Mouse (Mus musculus) hindbrain, embryonic 16.5 days (tissue): ENCODE data around the gene Gm17509. TPM values are rescaled to one million over a fixed set of nuclear protein-coding genes. Genes with fewer than 3 reads are reported as not detected.

ENCODE experiments used
- ATAC-seq: fragments of 200-750 bp; cut with Nextera tagmentation; 2 replicates; pipeline ENCODE4 v1.8.0; 2017; ENCODE audit warnings: moderate TSS enrichment, moderate library complexity
- H3K27ac ChIP-seq: fragments of 300-500 bp; sonication (generic); 2 replicates; pipeline ENCODE4 v1.5.1; 2014; ENCODE audit warnings: low read depth, mild to moderate bottlenecking, control low read depth, low read length, moderate library complexity
- H3K27me3 ChIP-seq: fragments of 300-500 bp; sonication (generic); replicated peaks from 2 replicates; pipeline ENCODE4 v1.6.1; 2014; ENCODE audit warnings: low read length; ENCODE audit not compliant: control insufficient read depth, insufficient read depth
- H3K36me3 ChIP-seq: fragments of 300-500 bp; sonication (generic); 2 replicates; pipeline ENCODE4 v1.6.1; 2014; ENCODE audit warnings: mild to moderate bottlenecking, low read length, moderate library complexity, mixed read lengths; ENCODE audit not compliant: control insufficient read depth, insufficient read depth
- H3K4me1 ChIP-seq: fragments of 300-500 bp; sonication (generic); 2 replicates; pipeline ENCODE4 v1.6.1; 2014; ENCODE audit warnings: low read depth, low read length; ENCODE audit not compliant: control insufficient read depth, insufficient read depth
- H3K4me2 ChIP-seq: fragments of 300-500 bp; sonication (generic); 2 replicates; pipeline ENCODE4 v1.6.1; 2014; ENCODE audit warnings: mild to moderate bottlenecking, low read length, control low read depth, moderate library complexity
- H3K4me3 ChIP-seq: fragments of 300-500 bp; sonication (generic); 2 replicates; pipeline ENCODE4 v1.5.1; 2014; ENCODE audit warnings: mild to moderate bottlenecking, low read length, control low read depth, moderate library complexity
- H3K9ac ChIP-seq: fragments of 300-500 bp; sonication (generic); 2 replicates; pipeline ENCODE4 v1.6.1; 2014; ENCODE audit warnings: low read depth, mild to moderate bottlenecking, control low read depth, low read length, moderate library complexity
- H3K9me3 ChIP-seq: fragments of 300-500 bp; sonication (generic); 2 replicates; pipeline ENCODE4 v1.6.1; 2014; ENCODE audit warnings: mild to moderate bottlenecking, low read length, moderate library complexity; ENCODE audit not compliant: control insufficient read depth
- WGBS: fragments of 180-500 bp; shearing (Covaris S2); extraction: QIAGEN DNeasy Blood & Tissue Kit; methylation state at CpG from one replicate; pipeline ENCODE4 v1.1.7; 2014; 5-methylcytosine and 5-hydroxymethylcytosine counted together
- polyA plus RNA-seq: library from polyadenylated mRNA; unstranded; fragments of >200 nt; fragmentation: Nextera tagmentation; extraction: Ambion mirVana; gene quantifications from 2 replicates; pipeline ENCODE4 v1.2.1, GENCODE M21; 2015

The Gm17509 gene
- polyA plus RNA-seq, 1 experiment from 2014 or later: 0.50 TPM

DNA sequence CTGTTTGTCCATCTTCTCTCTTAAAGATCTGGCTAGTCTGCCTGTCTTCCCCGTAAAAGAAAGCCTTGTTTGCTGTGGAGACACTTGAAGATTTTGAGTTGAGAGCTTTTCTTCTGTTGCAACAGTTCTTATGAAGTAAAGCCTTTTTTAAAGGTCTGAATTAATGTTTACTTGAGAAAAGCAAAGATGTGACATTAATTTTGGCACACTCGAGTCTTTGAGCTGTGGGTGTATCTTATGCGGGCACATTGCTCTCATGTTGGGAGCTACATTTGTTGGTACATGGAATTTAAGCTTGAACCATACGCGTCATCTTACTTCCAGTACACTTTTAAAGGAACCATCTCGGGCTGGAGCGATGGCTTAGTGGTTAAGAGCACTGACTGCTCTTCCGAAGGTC is 12.9 kb upstream of the Gm17509 start:
- no peak overlapping the region for H3K27ac ChIP-seq
- H3K4me1 ChIP-seq: no peaks in the 10 kb centered on the region
- WGBS: 94% methylated on average over 8 of the region's 8 CpGs
- H3K4me2 ChIP-seq: no peak overlapping the region
- ATAC-seq: no peak
- H3K9me3 ChIP-seq: no peaks in the 10 kb centered on the region
- no peaks in the 10 kb centered on the region for H3K36me3 ChIP-seq
- no peak overlapping the region for H3K4me3 ChIP-seq
- H3K27me3 ChIP-seq: no peaks in the 10 kb centered on the region
- no peak overlapping the region for H3K9ac ChIP-seq

- 69% methylated on average over 6 of the region's 6 CpGs for WGBS
Observed at GRCm38 (mm10) chr13:117230371-117231110, 9.7 kb upstream of the Gm17509 start.

GRCm38 (mm10) chr13:117225561-117225960 is 4.7 kb upstream of the Gm17509 start:
- 82% methylated on average over 6 of the region's 6 CpGs for WGBS
- ATAC-seq: no peak

More at GRCm38 (mm10) chr13:117230371-117231110, 9.7 kb upstream of the Gm17509 start:
- Histone ChIP-seq H3K4me2 (no peak overlapping the region), H3K36me3 (no peaks in the 10 kb centered on the region), H3K4me1 (no peaks in the 10 kb centered on the region), H3K9ac (no peak overlapping the region), H3K4me3 (no peak overlapping the region), H3K9me3 (no peaks in the 10 kb centered on the region), H3K27ac (no peak overlapping the region), H3K27me3 (no peaks in the 10 kb centered on the region)
- ATAC-seq: no peak

GRCm38 (mm10) chr13:117224901-117225300 is 4.0 kb upstream of the Gm17509 start:
- Histone ChIP-seq H3K27ac (no peak overlapping the region), H3K4me2 (no peak overlapping the region), H3K27me3 (no peaks in the 10 kb centered on the region), H3K4me1 (peaks cover 13% of the 10 kb centered on the region), H3K9me3 (no peaks in the 10 kb centered on the region), H3K9ac (no peak overlapping the region), H3K4me3 (no peak overlapping the region), H3K36me3 (no peaks in the 10 kb centered on the region)
- WGBS: 72% methylated on average over 2 of the region's 2 CpGs
- no peak for ATAC-seq

More at GRCm38 (mm10) chr13:117225561-117225960, 4.7 kb upstream of the Gm17509 start:
- Histone ChIP-seq H3K27ac (no peak overlapping the region), H3K9me3 (no peaks in the 10 kb centered on the region), H3K4me1 (peaks cover 8% of the 10 kb centered on the region), H3K4me2 (no peak overlapping the region), H3K27me3 (no peaks in the 10 kb centered on the region), H3K4me3 (no peak overlapping the region), H3K36me3 (no peaks in the 10 kb centered on the region), H3K9ac (no peak overlapping the region)

GRCm38 (mm10) chr13:117223125-117223524 is 2.2 kb upstream of the Gm17509 start:
- no peak overlapping the region for H3K4me2 ChIP-seq
- H3K9me3 ChIP-seq: no peaks in the 10 kb centered on the region
- no peak overlapping the region for H3K9ac ChIP-seq
- WGBS: 57% methylated on average over 5 of the region's 5 CpGs
- H3K4me1 ChIP-seq: peaks cover 15% of the 10 kb centered on the region
- no peak overlapping the region for H3K27ac ChIP-seq
- no peaks in the 10 kb centered on the region for H3K27me3 ChIP-seq
- no peak overlapping the region for H3K4me3 ChIP-seq
- no peaks in the 10 kb centered on the region for H3K36me3 ChIP-seq
- ATAC-seq: no peak

DNA sequence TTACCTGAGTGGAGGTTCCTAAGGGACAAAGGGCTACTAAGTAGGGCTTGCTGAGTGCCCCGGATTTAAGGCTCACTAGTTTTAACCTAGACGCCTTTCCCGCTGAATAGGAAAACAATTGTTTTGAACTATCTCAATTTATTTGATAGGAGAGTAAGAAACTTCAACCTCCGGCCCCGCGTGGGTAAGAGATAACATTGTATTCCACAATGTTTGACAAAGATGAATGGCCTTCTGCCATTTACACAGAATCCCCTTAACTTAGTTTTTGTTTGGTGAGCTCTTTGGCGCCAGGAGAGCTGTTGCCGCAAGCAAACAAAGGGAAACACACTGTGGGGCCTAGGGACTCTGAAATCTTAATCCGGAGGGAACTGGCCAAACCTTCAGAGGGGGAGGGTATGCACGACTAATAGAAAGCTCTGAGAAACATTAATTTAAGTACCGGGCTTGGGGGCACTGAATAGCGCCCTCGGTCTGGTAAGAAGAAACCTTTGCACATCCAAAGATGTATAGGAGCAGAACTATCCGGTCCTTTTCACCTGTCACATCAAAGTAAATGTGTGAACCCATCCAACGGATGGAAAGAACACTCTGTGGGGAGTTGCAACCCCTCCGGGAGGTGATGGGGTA is 889 bp downstream of the Gm17509 start:
- Histone ChIP-seq H3K9ac (peak overlapping the region; percentile 93), H3K9me3 (no peaks in the 10 kb centered on the region), H3K36me3 (no peaks in the 10 kb centered on the region), H3K27ac (peak overlapping the region; percentile 84), H3K4me1 (peaks cover 15% of the 10 kb centered on the region), H3K4me3 (peak overlapping the region; percentile 84), H3K4me2 (peak overlapping the region; percentile 83), H3K27me3 (no peaks in the 10 kb centered on the region)
- 4% methylated on average over 16 of the region's 16 CpGs for WGBS
- no peak; the same call in 1 of the 2 replicates for ATAC-seq

DNA sequence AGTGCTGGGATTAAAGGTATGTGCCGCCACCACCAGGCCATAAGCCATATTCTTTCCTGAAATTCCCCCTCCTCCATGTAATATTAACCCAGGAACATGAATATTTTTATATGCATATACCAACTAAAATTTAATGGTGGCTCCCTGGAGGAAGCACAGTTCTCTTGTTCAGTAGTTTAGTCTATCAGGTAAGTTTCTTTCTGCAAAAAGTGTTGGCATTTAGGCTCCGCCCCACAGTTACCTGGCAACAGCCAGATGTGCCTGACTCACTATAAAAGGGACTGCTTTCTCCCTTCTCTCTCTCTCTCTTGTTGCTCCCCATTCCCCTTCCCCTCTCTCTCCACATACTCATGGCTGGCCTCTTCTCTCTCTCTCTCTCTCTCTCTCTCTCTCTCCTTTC is 2.8 kb downstream of the Gm17509 start:
- Histone ChIP-seq H3K27ac (no peak overlapping the region), H3K4me1 (peaks cover 15% of the 10 kb centered on the region), H3K4me3 (no peak overlapping the region), H3K4me2 (no peak overlapping the region), H3K27me3 (no peaks in the 10 kb centered on the region), H3K9me3 (no peaks in the 10 kb centered on the region), H3K9ac (no peak overlapping the region), H3K36me3 (no peaks in the 10 kb centered on the region)
- 90% methylated on average over 2 of the region's 2 CpGs for WGBS
- no peak for ATAC-seq

GRCm38 (mm10) chr13:117217621-117218020 is 3.3 kb downstream of the Gm17509 start:
- ATAC-seq: no peak
- H3K27ac ChIP-seq: no peak overlapping the region
- no peaks in the 10 kb centered on the region for H3K27me3 ChIP-seq
- no peak overlapping the region for H3K4me3 ChIP-seq
- H3K4me1 ChIP-seq: peaks cover 15% of the 10 kb centered on the region
- H3K4me2 ChIP-seq: no peak overlapping the region
- 74% methylated on average over 11 of the region's 11 CpGs for WGBS
- H3K9ac ChIP-seq: no peak overlapping the region
- H3K9me3 ChIP-seq: no peaks in the 10 kb centered on the region
- H3K36me3 ChIP-seq: no peaks in the 10 kb centered on the region

DNA sequence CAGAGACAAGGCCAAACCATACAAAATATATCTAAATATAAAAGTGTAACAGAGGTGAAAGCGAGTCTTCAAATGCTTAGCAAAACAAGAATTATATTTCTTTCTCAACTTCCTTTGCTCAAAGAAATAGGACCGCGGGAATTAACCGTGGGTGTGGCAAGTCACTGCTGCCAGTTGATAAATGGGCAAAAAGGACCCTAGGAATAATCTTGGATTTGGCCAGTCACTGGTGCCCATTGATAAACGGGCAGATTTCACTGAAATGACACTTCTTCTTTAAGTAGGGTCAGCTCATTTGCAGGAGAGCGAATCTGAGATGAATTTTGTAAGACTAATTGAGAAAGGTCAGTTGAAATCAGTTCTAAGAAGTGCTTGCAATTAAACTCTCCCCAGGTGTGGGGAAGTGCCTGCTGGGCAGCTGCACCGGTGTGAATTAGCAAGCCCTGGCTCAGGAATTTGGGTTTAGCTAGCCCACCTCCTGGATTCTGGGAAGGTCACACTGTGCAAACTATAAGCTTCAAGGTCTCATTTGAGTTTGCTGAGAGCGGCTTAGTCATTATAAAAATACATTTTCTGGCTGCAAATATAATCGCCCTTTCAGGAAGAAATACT is 4.0 kb downstream of the Gm17509 start:
- Histone ChIP-seq H3K4me1 (peaks cover 8% of the 10 kb centered on the region), H3K27me3 (no peaks in the 10 kb centered on the region), H3K4me3 (no peak overlapping the region), H3K27ac (no peak overlapping the region), H3K9me3 (no peaks in the 10 kb centered on the region), H3K36me3 (no peaks in the 10 kb centered on the region), H3K9ac (no peak overlapping the region), H3K4me2 (no peak overlapping the region)
- ATAC-seq: no peak
- 25% methylated on average over 9 of the region's 9 CpGs for whole genome bisulfite sequencing
